Mouse (Mus musculus): ENCODE data around the gene Utp4.
A peak's percentile ranks its signal among the peaks of the same experiment; 100 is the strongest.
"Not testable (repeated sequence)": the region's sequence is repeated elsewhere in the genome, so short reads cannot be mapped to it uniquely, and the experiment has no call there.

Utp4 gene

GRCm38 (mm10) chr8:106905727-106906480, 12.5 kb downstream of the Utp4 start:
- DNase-seq (ENCODE audit: low spot score) = no peak

DNA sequence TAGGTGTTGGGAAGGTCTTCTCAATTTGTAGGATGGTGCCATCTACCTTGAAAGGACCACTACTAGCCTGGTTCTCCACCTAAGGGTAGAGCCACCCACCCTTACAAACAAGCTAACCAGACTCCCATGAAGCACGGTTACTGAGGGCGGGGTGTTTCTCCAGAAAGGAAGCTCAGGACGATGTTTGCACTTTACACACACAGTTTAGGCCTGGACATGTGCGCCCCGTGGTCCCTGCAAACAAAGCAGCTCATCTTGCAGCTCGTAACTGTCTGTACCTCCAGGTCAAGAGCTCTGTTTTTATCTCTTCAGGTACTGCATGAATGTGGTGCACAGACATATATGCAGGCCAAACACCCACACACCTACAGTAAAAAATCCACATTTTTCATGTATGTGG, 13.2 kb downstream of the Utp4 start:
- no peak for DNase-seq (ENCODE audit: low spot score)

- DNase-seq (ENCODE audit: low spot score) = no peak
Observed at GRCm38 (mm10) chr8:106907450-106907849, 14.0 kb downstream of the Utp4 start.

DNA sequence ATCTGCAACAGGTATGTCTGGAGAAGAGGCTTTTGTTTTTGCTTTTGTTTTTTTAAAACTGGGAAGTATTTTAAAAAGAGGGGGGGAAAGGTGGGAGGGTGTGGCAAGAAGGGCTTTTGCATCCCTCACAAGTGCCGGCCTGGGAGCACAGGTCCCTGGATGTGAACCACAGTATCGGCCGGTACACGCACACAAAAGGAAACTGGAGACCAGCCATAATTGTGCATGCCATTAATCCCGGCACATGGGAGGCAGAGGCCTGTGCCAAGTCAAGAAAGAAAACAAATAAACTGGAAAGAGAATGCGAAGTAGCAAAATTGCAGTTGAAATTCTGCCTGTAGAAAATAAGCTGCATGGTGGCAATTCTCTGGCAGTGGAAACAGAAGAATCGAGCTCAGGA, 14.9 kb downstream of the Utp4 start:
- DNase-seq (ENCODE audit: low spot score) = no peak

- DNase-seq (ENCODE audit: low spot score) = no peak
Observed at GRCm38 (mm10) chr8:106913631-106914030, 20.2 kb downstream of the Utp4 start.

DNA sequence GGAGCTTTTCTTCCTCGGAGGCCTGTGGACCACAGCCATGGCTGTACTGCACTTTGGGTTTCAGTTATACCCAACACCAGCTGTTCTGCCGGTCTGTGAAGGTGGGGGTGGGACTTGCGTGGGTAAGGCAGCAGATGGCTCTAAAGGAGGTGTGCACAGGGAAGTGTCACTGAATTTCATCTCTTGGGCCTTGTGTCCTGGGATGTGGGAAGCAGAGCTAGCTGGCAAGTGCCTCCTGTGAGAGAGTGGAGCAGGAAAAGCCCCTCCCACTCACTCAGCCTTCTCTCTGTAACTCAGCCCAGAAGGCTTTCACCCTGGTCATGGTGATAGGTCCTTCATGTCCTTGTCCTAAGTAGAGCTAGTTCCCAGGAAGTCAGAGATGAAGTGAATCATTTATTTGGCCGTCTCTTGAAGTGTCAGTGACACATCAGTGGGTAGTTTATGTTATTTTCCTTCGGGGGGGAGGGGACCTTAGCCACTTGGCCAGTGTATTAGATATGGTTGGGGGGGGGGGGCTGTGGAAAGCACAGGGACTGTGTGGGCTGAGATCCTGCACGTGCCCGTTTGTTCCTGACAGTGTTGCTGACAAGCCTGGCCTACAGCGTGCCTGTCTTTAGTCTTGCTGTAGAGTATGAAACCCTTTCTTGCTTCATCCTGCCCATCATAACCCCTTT, 26.4 kb downstream of the Utp4 start:
- DNase-seq (ENCODE audit: low spot score) = no peak

DNA sequence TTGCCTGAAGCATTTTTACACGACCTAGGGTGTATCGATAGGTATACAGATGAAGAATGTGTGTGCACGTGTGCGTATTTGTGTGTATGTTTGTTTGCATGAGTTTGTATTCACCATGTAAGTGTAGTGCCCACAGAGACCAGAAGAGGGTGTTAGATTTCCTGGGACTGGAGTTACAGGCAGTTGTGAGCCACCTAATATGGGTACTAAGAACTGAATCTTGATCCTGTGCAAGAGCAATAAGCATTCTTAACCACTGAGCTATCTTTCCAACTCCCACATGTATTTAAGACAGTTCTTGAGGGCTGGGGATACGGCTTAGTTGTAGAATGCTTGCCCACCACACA, 26.9 kb downstream of the Utp4 start:
- no peak for DNase-seq (ENCODE audit: low spot score)

- DNase-seq (ENCODE audit: low spot score) = no peak
Observed at GRCm38 (mm10) chr8:106924057-106924456, 30.6 kb downstream of the Utp4 start.

DNA sequence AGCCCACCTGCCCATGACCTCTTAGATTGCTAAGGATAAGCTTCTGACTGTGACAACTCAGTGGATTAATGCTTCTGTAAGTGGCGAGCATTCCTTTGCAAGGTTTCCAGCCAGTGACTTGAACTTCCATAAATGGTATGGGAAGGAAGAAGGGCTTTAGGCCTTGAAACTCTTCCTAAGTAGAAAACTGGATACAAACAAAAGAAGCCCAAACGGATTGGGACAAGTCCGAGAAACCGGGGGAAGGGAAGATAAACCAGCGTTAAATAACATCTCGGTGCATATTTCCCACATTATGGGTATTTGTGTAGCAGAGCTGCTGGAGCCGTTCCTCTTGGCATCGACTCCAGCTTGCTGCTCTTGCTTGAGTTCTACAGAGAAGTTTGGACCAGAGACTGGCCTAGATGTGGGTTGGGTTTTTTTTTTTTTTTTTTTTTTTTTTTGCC, 31.5 kb downstream of the Utp4 start:
- DNase-seq (ENCODE audit: low spot score) = no peak

DNA sequence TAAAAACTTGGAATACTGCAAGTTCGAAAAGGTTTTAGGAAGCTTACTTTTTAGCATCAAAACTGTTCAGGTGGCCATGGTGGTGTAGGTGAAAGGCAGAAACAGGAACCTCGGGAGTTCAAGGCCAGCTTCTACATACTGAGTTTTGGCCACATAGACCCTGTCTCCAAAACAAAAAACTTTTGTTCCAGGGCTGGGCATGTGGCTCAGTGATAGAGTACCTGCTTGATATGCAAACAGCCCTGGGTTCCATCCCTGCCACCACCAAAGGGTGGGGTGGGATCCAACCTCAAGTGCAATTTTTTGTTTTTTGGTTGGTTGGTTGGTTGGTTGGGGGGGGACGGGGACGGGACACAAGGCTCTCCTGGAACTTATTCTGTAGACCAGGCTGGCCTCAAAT, 32.0 kb downstream of the Utp4 start:
- no peak for DNase-seq (ENCODE audit: low spot score)

DNA sequence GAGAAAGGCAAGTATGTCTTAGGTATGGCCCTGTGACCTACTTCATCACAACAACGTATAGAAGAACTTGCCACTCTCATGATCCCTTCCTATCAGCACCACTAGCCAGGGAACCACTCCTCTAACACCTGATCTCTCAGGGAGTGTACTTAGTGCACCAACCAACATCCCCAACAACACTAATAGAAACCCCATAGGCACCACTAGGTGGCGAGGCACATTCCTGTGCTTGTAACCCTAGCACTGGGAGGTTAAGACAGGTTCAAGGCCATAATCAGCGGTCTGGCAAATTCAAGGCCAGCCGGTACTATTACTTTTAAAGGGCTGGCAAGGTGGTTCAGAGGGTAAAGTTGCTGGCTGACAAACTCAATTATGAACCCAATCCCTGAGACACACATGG, 33.8 kb downstream of the Utp4 start:
- DNase-seq (ENCODE audit: low spot score) = no peak

- not testable (repeated sequence) for DNase-seq (ENCODE audit: low spot score)
Observed at GRCm38 (mm10) chr8:106928182-106928581, 34.7 kb downstream of the Utp4 start.

GRCm38 (mm10) chr8:106929155-106929913, 35.9 kb downstream of the Utp4 start:
- DNase-seq (ENCODE audit: low spot score) = peak; percentile 67

DNA sequence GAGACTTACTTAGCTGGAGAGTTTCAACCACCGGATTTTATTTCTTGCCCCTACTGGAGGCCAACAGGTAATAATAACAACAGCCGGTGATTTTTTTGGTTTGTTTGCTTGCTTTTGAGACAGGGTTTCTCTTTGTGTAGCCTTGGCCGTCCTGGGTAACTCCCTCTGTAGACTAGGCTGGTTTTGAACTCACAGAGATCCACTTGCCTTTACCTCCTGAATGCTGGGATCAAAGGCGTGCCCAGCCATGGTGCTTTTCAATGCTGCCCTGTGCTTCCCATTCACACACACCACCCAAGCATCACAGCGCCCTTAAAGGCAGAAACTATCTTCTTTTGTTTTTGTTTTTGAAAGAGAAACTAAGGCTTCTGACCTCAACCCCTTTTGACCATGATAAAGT, 36.5 kb downstream of the Utp4 start:
- DNase-seq (ENCODE audit: low spot score) = no peak

DNA sequence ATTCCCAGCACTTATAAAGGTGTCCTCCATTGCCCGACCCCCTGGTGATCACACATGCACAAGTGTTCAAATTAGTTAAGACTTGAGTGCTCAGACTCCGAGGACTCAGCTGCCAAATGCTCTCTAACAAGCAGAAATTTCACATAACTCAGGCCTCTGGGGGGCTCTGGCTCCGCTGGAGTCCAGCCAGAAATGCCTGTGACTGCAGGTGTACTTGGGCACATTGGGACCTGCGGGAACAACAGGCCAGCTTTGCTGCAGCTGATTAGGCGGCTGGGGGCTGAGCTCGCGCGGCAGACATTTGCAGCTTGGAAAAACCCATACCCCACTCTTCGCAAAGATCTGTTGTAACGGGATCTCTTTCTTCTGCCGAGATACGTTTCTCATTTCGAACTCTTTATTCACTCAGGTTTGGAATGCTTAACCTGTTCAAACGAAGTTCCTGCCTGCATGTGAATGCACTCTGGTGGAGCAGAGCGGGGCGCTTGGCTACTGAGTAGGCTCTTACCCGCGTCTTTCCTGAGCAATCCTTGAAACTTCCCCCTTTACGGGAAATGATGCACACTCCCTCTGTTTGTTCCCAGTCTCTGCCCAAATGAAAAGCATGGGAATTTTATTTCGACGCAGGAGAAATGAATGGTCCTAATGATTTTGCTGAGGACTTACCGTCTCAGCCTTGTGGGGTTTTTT, 39.1 kb downstream of the Utp4 start:
- DNase-seq (ENCODE audit: low spot score) = peak; percentile 51

GRCm38 (mm10) chr8:106933506-106934143, 40.2 kb downstream of the Utp4 start:
- no peak for DNase-seq (ENCODE audit: low spot score)

- no peak for DNase-seq (ENCODE audit: low spot score)
Observed at GRCm38 (mm10) chr8:106934226-106934977, 41.0 kb downstream of the Utp4 start.

GRCm38 (mm10) chr8:106935324-106935869, 42.0 kb downstream of the Utp4 start, which contains the start of gene Sntb2:
Gene Sntb2 (plus strand): TSS chr8:106935750.
- DNase-seq (ENCODE audit: low spot score) = peak; percentile 93

DNA sequence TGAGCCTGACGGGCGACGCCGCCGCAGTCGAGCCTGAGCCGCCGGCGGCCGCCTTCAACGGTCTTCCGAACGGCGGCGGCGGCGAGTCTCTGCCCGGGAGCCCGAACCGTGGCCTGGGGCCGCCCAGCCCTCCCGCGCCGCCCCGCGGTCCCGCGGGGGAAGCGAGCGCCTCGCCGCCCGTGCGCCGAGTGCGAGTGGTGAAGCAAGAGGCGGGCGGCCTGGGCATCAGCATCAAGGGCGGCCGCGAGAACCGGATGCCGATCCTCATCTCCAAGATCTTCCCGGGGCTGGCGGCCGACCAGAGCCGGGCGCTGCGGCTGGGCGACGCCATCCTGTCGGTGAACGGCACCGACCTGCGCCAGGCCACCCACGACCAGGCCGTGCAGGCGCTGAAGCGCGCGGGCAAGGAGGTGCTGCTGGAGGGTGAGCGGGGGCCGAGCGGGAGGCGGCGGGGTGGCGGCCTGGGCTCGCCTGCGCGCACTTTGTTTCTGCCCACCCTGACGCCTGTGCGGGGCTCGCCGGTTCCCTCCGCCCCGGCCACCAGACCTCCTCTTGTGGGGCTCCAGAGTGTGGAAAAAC, 42.6 kb downstream of the Utp4 start:
- peak; percentile 73 for DNase-seq (ENCODE audit: low spot score)

- DNase-seq (ENCODE audit: low spot score) = peak; percentile 43
Observed at GRCm38 (mm10) chr8:106936478-106937051, 43.1 kb downstream of the Utp4 start.

Measured in testis, postnatal 14 days (tissue).